Mouse (Mus musculus) ZHBTc4 (cell line): Measurements from ENCODE around the gene Kcnj4.

Source experiments
- DNase-seq: peaks from one replicate; pipeline ENCODE4 v3.0.0-alpha.2; 2011; ENCODE audit warnings: low read depth, low spot score

Gene Kcnj4

GRCm38 (mm10) chr15:79504707-79505452 is at the start of gene Kcnj4:
TSS of gene Kcnj4 (minus strand) at chr15:79505241.
- DNase-seq = no peak

GRCm38 (mm10) chr15:79552566-79552965 is 47.5 kb upstream of the Kcnj4 start:
- no peak for DNase-seq

GRCm38 (mm10) chr15:79548226-79548625 is 43.2 kb upstream of the Kcnj4 start:
- no peak for DNase-seq

GRCm38 (mm10) chr15:79547289-79547820 is 42.3 kb upstream of the Kcnj4 start:
- no peak for DNase-seq

GRCm38 (mm10) chr15:79546410-79547288 is 41.6 kb upstream of the Kcnj4 start, which contains the start of gene Ddx17:
TSS of gene Ddx17 (minus strand) at chr15:79546741.
- DNase-seq = peak; percentile 98

- DNase-seq = peak; percentile 76
Measured at GRCm38 (mm10) chr15:79545921-79546399, 40.9 kb upstream of the Kcnj4 start.

- DNase-seq = no peak
Measured at GRCm38 (mm10) chr15:79545496-79545895, 40.5 kb upstream of the Kcnj4 start.

GRCm38 (mm10) chr15:79543968-79544367 is 38.9 kb upstream of the Kcnj4 start:
- no peak for DNase-seq

- no peak for DNase-seq
Measured at GRCm38 (mm10) chr15:79533796-79534195, 28.8 kb upstream of the Kcnj4 start.

GRCm38 (mm10) chr15:79529935-79530334 is 24.9 kb upstream of the Kcnj4 start:
- peak; percentile 83 for DNase-seq

GRCm38 (mm10) chr15:79527991-79528639 is 23.1 kb upstream of the Kcnj4 start:
- no peak for DNase-seq

GRCm38 (mm10) chr15:79527192-79527591 is 22.2 kb upstream of the Kcnj4 start:
- no peak for DNase-seq

- DNase-seq = peak; percentile 53
Measured at GRCm38 (mm10) chr15:79525979-79526768, 21.1 kb upstream of the Kcnj4 start.

- DNase-seq = no peak
Measured at GRCm38 (mm10) chr15:79525564-79525963, 20.5 kb upstream of the Kcnj4 start.

GRCm38 (mm10) chr15:79519400-79520220 is 14.6 kb upstream of the Kcnj4 start:
- DNase-seq = peak; percentile 90

GRCm38 (mm10) chr15:79518571-79518970 is 13.5 kb upstream of the Kcnj4 start:
- no peak for DNase-seq

- no peak for DNase-seq
Measured at GRCm38 (mm10) chr15:79517710-79518109, 12.7 kb upstream of the Kcnj4 start.

- DNase-seq = peak; percentile 81
Measured at GRCm38 (mm10) chr15:79516171-79517096, 11.4 kb upstream of the Kcnj4 start, which contains the start of gene Kdelr3. TSS of gene Kdelr3 (plus strand) at chr15:79516411.

GRCm38 (mm10) chr15:79513940-79514339 is 8.9 kb upstream of the Kcnj4 start:
- DNase-seq = peak; percentile 64
